Mouse (Mus musculus) heart, embryonic 15.5 days (tissue): ENCODE measurements around the gene Fam69a. TPM values are rescaled to one million over a fixed set of nuclear protein-coding genes. Genes with fewer than 3 reads are reported as not detected.
"Not testable (repeated sequence)": the region's sequence is repeated elsewhere in the genome, so short reads cannot be mapped to it uniquely, and the experiment has no call there.

ENCODE experiments used
- ATAC-seq: fragments of 200-750 bp; cut with Nextera tagmentation; replicated peaks from 2 replicates; pipeline ENCODE4 v1.8.0; 2017; ENCODE audit warnings: low read depth, moderate TSS enrichment; ENCODE audit not compliant: insufficient number of reproducible peaks, insufficient read depth, low FRiP score
- H3K27ac ChIP-seq: fragments of 300-500 bp; sonication (generic); 2 replicates; pipeline ENCODE4 v1.5.1; 2015; ENCODE audit warnings: mild to moderate bottlenecking, inconsistent platforms
- H3K27me3 ChIP-seq: fragments of 300-500 bp; sonication (generic); 2 replicates; pipeline ENCODE4 v1.6.1; 2015; ENCODE audit warnings: inconsistent platforms
- H3K36me3 ChIP-seq: fragments of 300-500 bp; sonication (generic); 2 replicates; pipeline ENCODE4 v1.6.1; 2015; ENCODE audit warnings: mild to moderate bottlenecking, inconsistent platforms
- H3K4me1 ChIP-seq: fragments of 300-500 bp; sonication (generic); replicated peaks from 2 replicates; pipeline ENCODE4 v1.6.1; 2015; ENCODE audit warnings: inconsistent platforms
- H3K4me2 ChIP-seq: fragments of 300-500 bp; sonication (generic); 2 replicates; pipeline ENCODE4 v1.6.1; 2015; ENCODE audit warnings: inconsistent platforms, mild to moderate bottlenecking, moderate library complexity
- H3K4me3 ChIP-seq: fragments of 300-500 bp; sonication (generic); 2 replicates; pipeline ENCODE4 v1.5.1; 2015; ENCODE audit warnings: mild to moderate bottlenecking, inconsistent platforms
- H3K9ac ChIP-seq: fragments of 300-500 bp; sonication (generic); 2 replicates; pipeline ENCODE4 v1.6.1; 2015; ENCODE audit warnings: mild to moderate bottlenecking, inconsistent platforms
- H3K9me3 ChIP-seq: fragments of 300-500 bp; sonication (generic); replicated peaks from 2 replicates; pipeline ENCODE4 v1.6.1; 2016; ENCODE audit warnings: inconsistent platforms
- whole genome bisulfite sequencing: fragments of 180-500 bp; shearing (Covaris S2); methylation state at CpG from one replicate; pipeline ENCODE4 v1.1.7; 2015; ENCODE audit warnings: mixed read lengths; 5-methylcytosine and 5-hydroxymethylcytosine counted together
- polyA plus RNA-seq: library from polyadenylated mRNA; unstranded; fragments of >200 nt; fragmentation: Nextera tagmentation; extraction: Ambion mirVana; gene quantifications from 2 replicates; pipeline ENCODE4 v1.2.1, GENCODE M21; 2015

The Fam69a gene
- polyA plus RNA-seq, 1 experiment from 2014 or later, result 19.1 TPM

DNA sequence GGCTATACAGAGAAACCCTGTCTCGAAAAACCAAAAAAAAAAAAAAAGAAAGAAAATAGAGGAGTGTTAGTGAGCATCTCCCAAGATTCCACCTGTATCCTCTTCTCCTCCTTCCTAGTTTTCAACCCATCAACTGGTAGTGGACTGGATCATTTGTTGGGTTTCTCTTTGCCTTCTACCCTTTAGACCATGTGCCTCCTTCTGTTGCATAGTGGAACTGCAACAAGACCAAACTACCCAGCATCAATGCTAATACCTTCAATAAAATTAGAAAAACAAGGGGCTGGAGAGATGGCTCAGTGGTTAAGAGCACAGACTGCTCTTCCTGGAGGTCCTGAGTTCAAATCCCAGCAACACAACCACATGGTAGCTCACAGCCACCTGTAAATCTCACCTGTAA is 95.4 kb downstream of the Fam69a start:
- 80% methylated on average over 1 of the region's 1 CpGs for WGBS
- H3K27ac ChIP-seq, H3K9me3 ChIP-seq, H3K4me2 ChIP-seq, H3K4me1 ChIP-seq, H3K36me3 ChIP-seq, H3K9ac ChIP-seq, H3K4me3 ChIP-seq, ATAC-seq, H3K27me3 ChIP-seq: not testable (repeated sequence)

DNA sequence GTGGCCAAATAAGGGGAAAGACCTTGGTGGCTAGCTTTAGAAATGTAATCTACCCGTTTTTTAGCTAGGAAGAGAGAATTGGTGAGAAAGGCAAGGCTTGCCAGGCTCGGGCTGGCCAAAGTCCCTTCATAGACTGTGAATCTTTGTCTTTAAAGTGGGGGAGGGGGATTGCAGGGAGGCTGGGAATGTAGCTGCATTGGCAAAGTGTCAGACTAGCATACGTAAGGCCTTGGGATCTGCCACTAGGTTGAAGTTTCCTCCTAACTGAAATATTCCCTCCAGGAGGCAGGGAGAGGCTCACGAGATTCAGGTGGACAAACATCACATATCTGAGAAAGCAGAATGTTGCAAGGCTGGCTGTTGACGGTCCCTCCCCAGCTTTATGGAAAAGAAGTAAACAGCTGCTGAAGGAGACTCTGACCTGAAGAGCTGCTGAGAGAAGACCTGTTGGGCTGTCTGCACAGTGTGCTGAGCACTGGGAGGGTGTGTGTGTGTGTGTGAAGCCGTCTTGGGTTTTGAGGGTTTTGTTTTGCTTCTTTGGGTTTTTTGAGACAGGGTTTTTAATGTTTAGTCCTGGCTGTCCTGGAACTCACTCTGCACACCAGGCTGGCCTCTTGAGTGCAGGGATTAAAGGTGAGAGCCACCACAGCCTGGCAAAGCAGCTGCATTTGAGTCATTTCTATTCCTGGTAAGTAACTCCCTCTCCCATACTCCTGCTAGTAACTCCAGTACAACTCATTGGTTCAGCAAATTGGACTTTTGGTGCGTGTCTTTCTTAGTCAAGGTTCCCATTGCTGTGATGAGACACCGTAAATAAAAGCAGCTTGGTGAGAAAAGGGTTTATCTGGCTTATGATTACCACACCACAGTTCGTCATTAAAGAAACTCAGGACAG is 96.6 kb downstream of the Fam69a start:
- no peak for ATAC-seq
- Histone ChIP-seq H3K4me3 (no peak overlapping the region), H3K9me3 (no peaks in the 10 kb centered on the region), H3K4me1 (peaks cover 7% of the 10 kb centered on the region), H3K36me3 (no peaks in the 10 kb centered on the region), H3K27me3 (no peaks in the 10 kb centered on the region), H3K4me2 (no peak overlapping the region), H3K9ac (no peak overlapping the region), H3K27ac (no peak overlapping the region)
- 45% methylated on average over 9 of the region's 9 CpGs for WGBS

DNA sequence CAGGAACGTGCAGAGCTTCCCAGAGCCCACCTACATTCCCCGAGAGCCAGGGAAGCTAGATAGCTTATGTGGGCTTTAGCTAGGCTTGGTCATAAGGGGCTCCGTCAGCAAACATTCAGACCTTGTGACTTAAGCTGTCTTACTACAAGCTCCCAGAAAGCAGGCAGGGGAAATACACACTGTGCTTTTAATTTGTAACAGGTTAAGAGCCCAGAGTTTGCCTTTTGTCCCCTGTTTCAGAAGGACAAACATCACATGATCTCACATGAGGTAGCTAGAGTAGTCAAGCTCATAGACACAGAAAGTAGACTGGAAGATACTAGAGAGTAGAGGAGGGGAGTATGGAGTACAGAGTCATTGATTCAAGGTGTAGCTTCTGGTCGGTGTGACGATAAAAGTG is 106.2 kb downstream of the Fam69a start:
- no peaks in the 10 kb centered on the region for H3K9me3 ChIP-seq
- H3K36me3 ChIP-seq, result no peaks in the 10 kb centered on the region
- H3K4me2 ChIP-seq, result no peak overlapping the region
- no peak overlapping the region for H3K9ac ChIP-seq
- no peaks in the 10 kb centered on the region; the same call in 1 of the 2 replicates for H3K4me1 ChIP-seq
- H3K27ac ChIP-seq, result no peak overlapping the region
- no peak for ATAC-seq
- H3K27me3 ChIP-seq, result no peaks in the 10 kb centered on the region
- WGBS, result 70% methylated on average over 5 of the region's 5 CpGs
- H3K4me3 ChIP-seq, result no peak overlapping the region

DNA sequence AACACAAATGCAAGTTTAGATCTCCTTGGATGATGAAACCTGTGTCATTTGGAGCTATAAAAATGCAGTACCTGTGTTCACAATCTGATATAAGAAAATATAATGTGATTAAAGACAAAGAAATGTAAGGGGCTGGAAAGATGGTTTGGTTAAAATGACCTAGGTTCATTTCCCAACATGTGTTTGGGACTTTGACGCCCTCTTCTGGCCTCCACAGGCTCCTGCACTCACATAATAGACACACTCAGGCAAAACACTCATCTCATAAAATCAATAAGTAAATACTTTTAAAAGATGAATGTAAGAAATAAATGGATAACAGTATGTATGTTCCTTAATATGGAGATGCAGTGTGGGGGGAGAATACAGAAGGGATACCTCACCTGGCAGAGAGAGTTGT is 109.8 kb downstream of the Fam69a start:
- H3K27me3 ChIP-seq, result no peaks in the 10 kb centered on the region
- no peak overlapping the region for H3K27ac ChIP-seq
- H3K4me2 ChIP-seq, result no peak overlapping the region
- H3K36me3 ChIP-seq, result no peaks in the 10 kb centered on the region
- peaks cover 26% of the 10 kb centered on the region for H3K4me1 ChIP-seq
- no peak overlapping the region for H3K4me3 ChIP-seq
- H3K9ac ChIP-seq, result no peak overlapping the region
- no peaks in the 10 kb centered on the region for H3K9me3 ChIP-seq
- WGBS, result 69% methylated on average over 1 of the region's 1 CpGs
- no peak for ATAC-seq

DNA sequence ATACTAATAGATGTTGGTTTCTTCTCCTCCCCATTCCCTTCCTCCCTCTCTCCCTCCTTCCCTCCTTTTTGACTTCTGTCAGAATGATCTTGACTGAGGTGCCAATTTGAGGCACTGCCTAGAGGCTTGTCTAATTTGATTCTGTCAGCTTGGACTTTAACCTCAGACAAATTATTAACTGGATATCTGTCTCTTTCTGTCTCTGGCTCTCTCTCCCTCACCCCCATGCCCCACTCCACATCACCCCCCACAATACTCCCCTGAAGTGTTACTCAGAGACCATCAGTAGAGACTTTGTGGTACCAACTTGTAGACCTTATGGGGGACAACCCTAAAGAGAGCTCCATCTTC is 111.6 kb downstream of the Fam69a start:
- no peak overlapping the region for H3K9ac ChIP-seq
- H3K9me3 ChIP-seq, result no peaks in the 10 kb centered on the region
- H3K27ac ChIP-seq, result peak overlapping the region; percentile 89
- H3K4me3 ChIP-seq, result no peak overlapping the region
- no peak for ATAC-seq
- H3K27me3 ChIP-seq, result no peaks in the 10 kb centered on the region
- H3K4me2 ChIP-seq, result peak overlapping the region; percentile 46
- no peaks in the 10 kb centered on the region for H3K36me3 ChIP-seq
- H3K4me1 ChIP-seq, result peaks cover 26% of the 10 kb centered on the region

DNA sequence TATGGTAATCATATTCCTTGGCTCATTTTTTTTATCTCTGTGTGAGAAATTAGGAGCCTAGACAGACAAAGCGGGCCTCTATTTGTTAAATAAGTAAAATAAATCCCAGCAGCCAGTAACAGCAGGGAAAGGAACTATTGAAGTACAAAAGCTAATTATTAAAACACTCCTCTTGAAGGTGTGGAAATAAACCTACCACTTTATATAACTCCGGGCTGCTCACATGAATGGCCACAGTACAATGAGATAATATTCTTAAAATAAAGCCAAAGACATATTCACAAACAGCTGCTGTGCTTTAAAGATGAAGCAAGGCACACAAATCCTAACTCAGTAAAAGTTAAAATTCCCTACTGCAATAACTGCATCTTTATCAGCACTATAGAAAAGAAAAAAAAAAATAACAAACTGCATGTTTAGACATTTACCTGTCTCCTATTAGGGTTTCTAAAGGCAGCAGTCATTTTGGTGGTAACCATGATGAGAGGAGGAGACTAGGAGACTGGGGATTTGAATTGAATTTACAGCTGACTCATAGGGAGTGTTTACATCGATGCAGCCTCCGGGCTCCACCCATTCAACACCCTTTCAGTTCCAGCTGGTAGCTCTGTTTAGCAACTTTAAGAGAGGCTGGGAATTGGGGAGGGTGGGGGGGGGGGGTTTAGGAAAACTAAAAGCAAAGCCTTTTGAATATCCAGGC is 112.2 kb downstream of the Fam69a start, which contains the start of gene Evi5:
Gene Evi5 (minus strand): TSS at position 547 of the 700 bp plus-strand sequence.
- no peaks in the 10 kb centered on the region for H3K27me3 ChIP-seq
- H3K4me1 ChIP-seq, result peaks cover 26% of the 10 kb centered on the region
- peak within 1 kb of the TSS; percentile 20; the same call in 1 of the 2 replicates for H3K4me3 ChIP-seq
- no peak; the same call in 1 of the 2 replicates for ATAC-seq
- 31% methylated on average over 4 of the region's 4 CpGs for WGBS
- no peaks in the 10 kb centered on the region for H3K36me3 ChIP-seq
- H3K9me3 ChIP-seq, result no peaks in the 10 kb centered on the region
- peak within 1 kb of the TSS; percentile 89 for H3K27ac ChIP-seq
- H3K9ac ChIP-seq, result no peak within 1 kb of the TSS
- peak within 1 kb of the TSS; percentile 46 for H3K4me2 ChIP-seq

DNA sequence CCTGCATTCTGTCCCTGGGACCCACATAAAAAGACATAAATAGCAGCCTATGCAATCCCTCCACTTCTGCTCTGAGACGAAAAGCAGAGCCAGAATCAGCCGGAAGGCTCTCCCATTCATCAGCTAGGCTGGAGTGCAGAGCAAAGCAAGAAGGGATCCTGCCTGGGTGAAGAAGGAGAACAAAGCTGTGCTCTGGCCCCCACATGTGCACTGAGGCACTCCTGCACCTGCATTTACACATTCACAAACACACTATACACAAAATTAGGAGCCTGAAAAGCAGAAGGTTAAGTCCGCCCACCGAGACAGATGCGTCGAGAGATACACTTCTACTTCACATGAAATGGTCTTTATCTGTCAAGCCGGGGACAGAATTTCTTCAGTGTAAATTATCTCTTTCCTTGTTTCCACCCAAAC is 113.0 kb downstream of the Fam69a start:
- H3K4me2 ChIP-seq, result peak overlapping the region; percentile 46
- ATAC-seq, result peak; percentile 44; the same call in 1 of the 2 replicates
- H3K9me3 ChIP-seq, result no peaks in the 10 kb centered on the region
- H3K9ac ChIP-seq, result no peak overlapping the region
- H3K27ac ChIP-seq, result peak overlapping the region; percentile 89
- H3K27me3 ChIP-seq, result no peaks in the 10 kb centered on the region
- no peaks in the 10 kb centered on the region for H3K36me3 ChIP-seq
- 31% methylated on average over 7 of the region's 7 CpGs for WGBS
- H3K4me1 ChIP-seq, result peaks cover 26% of the 10 kb centered on the region
- H3K4me3 ChIP-seq, result peak overlapping the region; percentile 20; the same call in 1 of the 2 replicates

DNA sequence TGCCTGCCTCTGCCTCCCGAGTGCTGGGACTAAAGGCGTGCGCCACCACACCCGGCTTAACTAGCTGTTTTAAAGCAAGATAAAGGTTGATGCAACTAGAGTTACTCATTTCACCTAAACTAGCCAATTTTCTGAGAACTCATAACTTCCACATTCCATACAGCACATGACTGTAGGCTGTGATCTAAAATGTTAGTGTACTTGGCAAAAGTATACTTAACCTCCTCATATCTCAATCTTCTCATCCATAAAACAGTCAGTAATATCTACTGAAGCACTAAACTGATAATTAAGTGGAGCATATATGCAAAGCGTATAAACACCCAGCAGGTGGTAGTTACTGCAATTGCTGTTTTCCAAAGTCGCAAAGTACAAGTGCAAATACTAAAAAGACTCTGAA is 113.6 kb downstream of the Fam69a start:
- Histone ChIP-seq H3K4me3 (no peak overlapping the region), H3K9me3 (no peaks in the 10 kb centered on the region), H3K9ac (no peak overlapping the region), H3K4me2 (peak overlapping the region; percentile 46), H3K27me3 (no peaks in the 10 kb centered on the region), H3K36me3 (no peaks in the 10 kb centered on the region), H3K27ac (peak overlapping the region; percentile 89), H3K4me1 (peaks cover 26% of the 10 kb centered on the region)
- WGBS, result 86% methylated on average over 6 of the region's 6 CpGs
- ATAC-seq, result no peak

DNA sequence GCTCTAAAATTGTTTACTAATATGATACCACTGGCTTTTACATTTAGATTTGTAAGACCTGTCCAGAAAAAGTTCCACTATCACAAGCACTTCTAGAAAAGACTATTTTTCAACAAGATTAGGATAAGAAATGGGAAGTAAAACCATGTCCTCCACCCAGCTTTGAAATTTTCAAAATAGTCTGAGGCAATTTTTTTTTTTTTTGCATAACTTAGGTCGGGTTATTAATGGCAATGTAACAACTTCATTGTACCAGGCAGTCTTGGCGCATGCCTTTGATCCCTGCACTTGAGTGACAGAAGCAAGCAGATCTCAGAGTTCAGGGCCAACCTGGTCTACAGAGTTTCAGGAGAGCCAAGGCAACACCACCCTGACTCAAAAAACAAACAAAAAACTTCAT is 117.2 kb downstream of the Fam69a start:
- no peak for ATAC-seq
- Histone ChIP-seq H3K9ac (no peak overlapping the region), H3K36me3 (no peaks in the 10 kb centered on the region), H3K4me2 (peak overlapping the region; percentile 65), H3K4me3 (no peak overlapping the region), H3K27me3 (no peaks in the 10 kb centered on the region), H3K4me1 (peaks cover 42% of the 10 kb centered on the region), H3K27ac (0 out of 2 replicates have a peak overlapping the region, but pooled peaks have one; percentile 95), H3K9me3 (no peaks in the 10 kb centered on the region)
- WGBS, result 43% methylated on average over 2 of the region's 2 CpGs

DNA sequence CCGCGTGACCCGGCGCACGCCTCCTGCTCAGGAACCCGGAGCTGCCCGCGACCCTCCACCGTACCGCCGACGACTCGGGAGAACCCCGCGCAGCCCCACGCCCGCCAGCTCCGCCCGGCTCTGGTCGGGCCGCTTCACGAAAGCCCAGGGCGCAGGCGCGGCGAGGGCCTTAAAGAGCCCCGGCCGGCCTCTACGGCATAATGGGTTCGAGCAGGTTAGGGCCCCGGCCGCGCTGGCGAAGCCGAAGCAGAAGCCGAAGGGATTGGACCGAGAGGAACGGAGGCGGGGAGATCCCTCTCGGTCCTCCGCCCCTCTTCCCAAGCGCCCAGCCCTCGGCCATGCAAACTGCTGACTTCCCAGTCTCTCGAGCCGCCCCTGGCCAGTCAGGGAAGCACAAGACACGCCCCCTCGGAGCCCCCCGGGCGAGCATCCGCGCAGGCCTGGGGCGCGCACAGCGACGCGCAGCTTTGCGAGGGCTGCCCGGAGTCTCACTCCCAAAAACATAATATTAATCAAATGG is 117.9 kb downstream of the Fam69a start:
- Histone ChIP-seq H3K27me3 (no peaks in the 10 kb centered on the region), H3K27ac (peak overlapping the region; percentile 95), H3K4me2 (peak overlapping the region; percentile 65), H3K4me3 (peak overlapping the region; percentile 68), H3K9ac (peak overlapping the region; percentile 81), H3K9me3 (no peaks in the 10 kb centered on the region), H3K4me1 (peaks cover 44% of the 10 kb centered on the region), H3K36me3 (no peaks in the 10 kb centered on the region)
- WGBS, result under 1% methylated on average over 53 of the region's 58 CpGs
- ATAC-seq, result peak; percentile 98
